Mouse (Mus musculus) mouse embryonic stem cell (cell line): ENCODE results near the gene Rapgef1.

Source experiments
- in situ Hi-C, 2 experiments: fragments of 300-500 bp; cut with MboI; formaldehyde crosslinking; loops; 1 replicate in 1 of 2; 3 replicates in 1 of 2; pipeline ENCODE4 v1.14.3; 2019 to 2020; ENCODE audit warnings: low sequenced_read_pairs in 2 of 2, low pct_unique_long_range_greater_than_20kb in 1 of 2, mixed read lengths in 1 of 2; ENCODE audit not compliant: unreplicated experiment in 1 of 2

Rapgef1 gene

DNA sequence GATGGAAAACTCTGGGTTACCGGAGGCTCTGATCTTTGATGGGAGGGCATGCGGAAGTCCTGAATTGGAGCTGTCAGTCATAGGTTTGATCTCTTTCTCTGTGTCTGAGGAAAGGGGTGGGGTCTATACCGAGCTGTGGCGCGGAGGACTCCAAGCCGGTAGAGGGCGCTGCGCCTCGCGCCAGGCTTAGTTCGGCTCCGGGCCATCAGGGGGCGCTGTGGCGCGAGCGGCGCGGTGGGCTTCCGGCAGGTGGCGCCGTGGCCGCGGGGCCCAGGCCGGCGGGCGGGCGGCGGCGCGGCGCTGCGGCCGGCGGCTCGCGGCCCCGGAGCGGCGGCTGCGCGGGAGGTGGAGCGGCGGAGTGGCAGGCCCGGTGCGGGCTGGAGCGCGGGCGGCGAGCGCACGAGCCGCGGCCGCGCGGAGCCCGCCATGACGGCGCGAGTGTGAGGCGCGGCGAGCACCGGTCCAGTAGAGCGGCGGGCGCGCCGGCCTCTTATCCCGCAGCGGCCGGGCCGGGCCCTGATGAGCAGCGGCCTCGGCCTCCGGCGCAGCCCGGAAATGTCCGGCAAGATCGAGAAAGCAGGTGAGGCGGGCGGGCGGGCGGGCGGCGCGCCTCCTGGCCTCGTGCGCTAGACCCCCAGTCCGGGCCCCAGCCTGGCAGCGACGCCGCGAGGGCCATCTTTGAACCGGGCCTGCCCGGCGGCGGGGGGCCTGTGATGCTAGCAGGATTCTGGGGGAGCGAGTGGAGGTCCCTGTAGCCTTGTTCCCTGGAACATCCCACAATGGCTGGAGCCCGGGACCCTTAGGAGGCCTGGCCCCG lies at the start of gene Rapgef1:
TSS of gene Rapgef1 (plus strand) at position 237 of the 817 bp plus-strand sequence.
- in situ Hi-C loops, result no loop called here

DNA sequence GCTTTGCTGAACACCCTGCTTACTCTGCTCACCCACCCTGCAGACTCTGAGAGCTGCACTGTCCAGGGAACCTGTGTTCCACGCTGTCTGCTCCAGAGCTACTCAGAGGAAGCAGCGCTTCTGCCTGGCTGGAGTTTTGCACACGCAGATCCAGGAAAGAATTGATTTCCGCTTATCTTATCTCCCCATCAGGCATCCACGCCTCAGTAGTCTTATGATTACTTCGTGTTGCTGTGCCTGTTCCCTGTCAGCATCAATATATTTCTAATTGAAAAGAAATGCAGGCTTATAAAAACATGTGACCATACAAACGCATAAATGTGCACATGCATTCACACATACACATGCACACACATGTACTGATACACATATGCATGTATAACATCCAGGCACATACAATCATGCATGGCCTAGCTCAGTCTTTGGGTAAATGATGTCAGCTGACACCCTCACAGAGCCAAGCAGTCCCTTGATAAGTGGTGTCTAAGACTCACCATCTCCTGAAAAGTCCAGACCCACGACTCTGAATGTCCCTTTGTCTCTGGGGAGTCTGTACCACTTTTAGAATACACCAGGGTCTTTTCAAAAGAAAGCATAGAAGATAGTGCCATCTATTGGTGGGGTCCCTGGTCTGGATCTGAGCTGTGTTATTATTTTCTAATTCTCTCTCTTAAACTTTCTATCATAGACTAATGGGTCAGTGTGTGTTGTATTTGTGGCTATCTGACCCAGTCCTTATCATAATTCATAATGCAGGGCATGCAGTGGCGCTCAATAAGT lies 47.4 kb upstream of the Rapgef1 start:
- in situ Hi-C loops, result no loop called here

DNA sequence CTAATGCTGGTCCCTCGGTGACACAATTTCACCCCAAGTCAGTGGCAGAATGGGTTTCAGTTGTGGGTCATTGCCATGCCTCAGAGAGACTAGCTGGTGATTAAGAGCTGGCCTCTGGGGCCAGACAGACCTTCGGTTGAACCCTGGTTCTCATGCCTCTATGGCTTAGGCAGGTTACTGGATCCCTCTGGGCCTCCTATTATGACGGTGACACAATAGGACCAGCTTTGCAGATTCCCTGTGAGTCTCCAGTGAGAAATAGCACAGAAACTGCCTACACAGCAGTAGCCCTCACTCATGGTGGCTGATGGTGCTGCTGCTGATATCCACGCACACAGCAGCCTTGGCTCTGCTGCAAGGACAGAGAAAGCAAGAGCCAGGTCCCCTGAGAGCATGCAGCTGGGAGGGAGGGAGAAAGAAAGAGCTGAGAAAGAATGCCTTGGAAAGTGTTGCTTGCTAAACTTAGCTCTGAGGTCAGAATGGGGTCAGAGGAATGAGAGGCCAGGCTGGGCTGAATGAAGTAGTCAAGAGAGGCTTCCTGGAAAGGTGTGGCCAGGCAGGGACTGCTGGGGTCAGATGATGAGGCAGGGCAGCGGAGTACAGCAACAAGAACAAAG lies 46.6 kb upstream of the Rapgef1 start:
- in situ Hi-C loops, result no loop called here

DNA sequence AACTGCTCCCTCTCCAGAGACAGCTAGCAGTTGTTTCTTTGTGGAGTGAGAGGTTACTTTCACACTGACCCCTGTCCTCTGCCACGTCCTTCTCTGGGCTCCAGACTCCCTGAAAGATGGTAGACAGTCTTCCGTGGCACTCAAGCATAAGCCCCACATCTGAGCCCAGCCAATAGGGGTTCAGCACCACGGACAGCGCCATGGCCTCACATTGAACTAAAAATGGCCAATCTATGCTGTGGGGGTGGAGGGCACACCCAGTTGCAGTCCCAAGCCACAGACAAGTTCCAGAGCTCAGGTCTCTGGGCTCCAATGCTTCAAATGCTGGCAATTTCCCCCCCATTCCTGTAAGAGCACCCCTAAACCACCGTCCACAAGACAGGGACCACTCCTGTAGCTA lies 45.9 kb upstream of the Rapgef1 start:
- in situ Hi-C loops, result no loop called here

DNA sequence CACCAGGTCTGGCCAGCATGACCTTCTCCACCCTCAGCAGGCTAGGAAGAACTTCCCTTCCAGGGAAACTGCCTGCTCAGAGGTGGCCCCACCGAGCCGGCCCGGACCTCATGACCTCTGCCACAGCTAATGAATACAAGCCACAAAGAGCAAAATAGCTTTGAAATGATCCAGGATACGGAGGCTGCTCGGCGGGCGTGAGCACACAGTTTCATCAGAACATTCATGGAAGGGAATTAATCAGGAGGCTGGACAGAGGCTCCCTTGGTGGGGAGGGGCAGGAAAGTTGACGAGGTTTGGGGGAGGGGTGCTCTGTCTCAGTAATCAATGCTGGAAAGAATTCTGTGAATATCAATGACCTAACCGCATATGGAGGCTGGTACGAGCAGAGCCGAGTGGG lies 45.3 kb upstream of the Rapgef1 start:
- in situ Hi-C loops, result no loop called here

GRCm38 (mm10) chr2:29582415-29582814 lies 37.1 kb upstream of the Rapgef1 start:
- in situ Hi-C loops, result loop anchor here (25.0 kb wide), 1 partner anchor 370 kb away; no protein-coding TSS in a partner anchor

- in situ Hi-C loops, result loop anchor here (25.0 kb wide), 1 partner anchor 374 kb away; no protein-coding TSS in a partner anchor
Observed at GRCm38 (mm10) chr2:29586017-29586702, 33.4 kb upstream of the Rapgef1 start.

DNA sequence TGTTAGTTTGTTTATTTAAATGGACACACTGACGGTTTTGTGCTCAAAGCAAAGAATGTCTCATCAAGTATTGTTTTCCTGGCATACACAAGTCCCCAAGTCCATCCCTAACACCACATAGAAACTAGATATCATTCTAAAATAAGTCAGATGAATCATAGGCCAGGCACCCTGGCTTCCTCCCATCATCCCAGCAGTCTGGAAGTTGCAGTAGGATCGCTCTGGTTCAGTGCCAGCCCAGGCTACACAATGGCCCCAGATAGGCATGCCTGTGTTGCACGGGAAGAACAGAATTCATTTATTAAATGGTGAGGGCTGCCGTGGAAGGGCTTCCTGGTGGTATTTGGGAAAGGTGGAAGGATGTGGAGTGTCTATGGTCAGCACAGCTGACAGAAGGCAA lies 31.5 kb upstream of the Rapgef1 start:
- in situ Hi-C loops, result loop anchor here (25.0 kb wide), 1 partner anchor 376 kb away; no protein-coding TSS in a partner anchor

DNA sequence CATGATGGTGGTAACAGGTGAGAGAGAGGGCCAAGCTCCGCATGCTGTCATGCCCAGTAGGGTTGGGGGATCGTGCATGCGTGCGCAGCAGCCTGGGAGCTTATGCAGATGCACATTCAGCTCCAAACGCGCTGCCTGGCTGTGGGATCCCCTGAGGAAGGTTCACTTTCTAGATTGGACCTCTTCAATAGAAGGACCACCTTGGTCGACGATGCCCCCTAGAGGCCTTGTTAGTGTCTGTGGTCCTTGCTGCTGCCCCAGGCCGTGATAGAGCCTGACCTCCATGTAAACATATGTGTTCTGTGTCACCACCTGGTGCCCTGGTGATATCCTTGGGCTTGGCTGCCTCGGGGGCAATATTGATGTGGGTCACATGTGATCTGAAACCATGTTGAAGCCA lies 30.3 kb upstream of the Rapgef1 start:
- in situ Hi-C loops, result loop anchor here (25.0 kb wide), 1 partner anchor 377 kb away; no protein-coding TSS in a partner anchor

DNA sequence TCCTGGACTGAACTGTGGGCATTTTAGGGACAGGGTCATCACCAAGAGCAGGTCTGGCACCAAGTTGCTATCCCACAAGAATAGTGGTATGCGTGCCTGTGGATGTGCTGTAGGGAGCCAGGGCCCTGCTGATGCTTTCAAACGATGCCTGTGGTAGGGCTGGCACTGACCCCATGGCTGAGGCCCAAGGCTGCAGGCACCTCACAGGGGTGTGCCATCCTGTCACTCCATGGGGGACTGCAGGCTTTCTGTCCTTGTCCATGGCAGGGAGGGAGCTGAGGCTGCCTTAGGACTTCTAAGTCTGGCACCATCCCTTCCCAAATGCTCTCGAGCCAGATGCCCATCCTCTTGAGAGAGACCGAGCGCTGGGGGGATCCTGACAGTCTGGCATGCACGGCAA lies 27.9 kb upstream of the Rapgef1 start:
- in situ Hi-C loops, result loop anchor here (25.0 kb wide), 1 partner anchor 379 kb away; no protein-coding TSS in a partner anchor

DNA sequence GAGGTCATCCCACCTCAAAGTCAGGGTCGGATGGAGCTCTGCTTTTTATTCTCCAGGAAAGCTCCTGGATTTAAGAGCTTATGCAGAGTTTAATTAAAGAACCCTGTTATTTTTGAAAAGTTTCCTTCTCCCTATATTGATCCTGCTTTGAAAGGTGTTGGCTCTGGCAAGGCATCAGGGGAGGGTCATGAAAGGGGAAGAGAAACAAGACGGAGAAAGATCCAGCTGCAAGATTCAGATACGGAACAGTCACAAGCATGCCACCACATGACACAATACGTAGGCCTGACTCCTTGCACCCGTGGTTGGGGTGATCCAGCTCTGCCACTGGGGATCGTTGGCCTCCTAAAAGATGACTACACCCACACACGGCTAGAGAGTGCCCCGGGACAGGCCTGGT lies 27.0 kb upstream of the Rapgef1 start:
- in situ Hi-C loops, result loop anchor here (25.0 kb wide), 1 partner anchor 380 kb away; no protein-coding TSS in a partner anchor

GRCm38 (mm10) chr2:29603930-29604329 lies 15.6 kb upstream of the Rapgef1 start:
- in situ Hi-C loops, result no loop called here

DNA sequence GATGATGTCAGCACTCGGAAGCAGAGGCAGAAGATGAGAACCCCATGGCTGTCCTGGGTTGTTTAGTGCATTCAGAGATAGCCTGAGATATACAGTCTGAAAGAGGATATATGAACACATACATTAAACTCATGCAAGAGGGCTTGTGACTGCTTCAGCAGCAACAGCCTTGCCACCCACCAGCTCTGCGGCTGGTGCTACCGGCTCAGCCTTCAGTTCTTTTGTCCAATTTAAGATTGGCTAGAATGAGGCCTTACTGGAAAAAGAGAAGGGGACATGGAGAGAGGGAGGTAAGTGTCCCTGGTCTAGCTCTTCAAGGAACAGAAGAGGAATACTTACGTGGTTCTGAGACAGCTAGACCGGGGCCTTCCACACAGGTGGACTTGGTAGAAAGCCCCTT lies 13.9 kb upstream of the Rapgef1 start:
- in situ Hi-C loops, result no loop called here

DNA sequence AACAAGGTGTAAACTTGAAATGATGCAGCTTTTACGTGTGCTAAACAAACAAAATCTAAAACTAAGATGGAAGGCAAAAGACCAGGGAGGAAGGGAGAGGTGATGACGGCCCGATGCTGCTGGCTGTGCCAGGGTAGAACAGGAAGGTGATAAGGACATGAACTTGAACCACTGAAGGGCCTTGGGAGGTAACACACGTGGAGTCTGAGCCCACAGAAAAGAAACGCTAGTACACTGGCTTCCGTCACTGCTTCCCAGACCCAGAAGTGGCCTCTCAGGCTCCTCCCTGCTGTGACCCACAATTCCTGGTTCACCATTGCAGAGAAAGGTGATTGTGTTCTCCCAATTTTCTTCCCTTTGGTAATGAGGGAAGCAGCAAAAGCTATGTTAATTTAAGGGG lies 13.1 kb upstream of the Rapgef1 start:
- in situ Hi-C loops, result no loop called here

DNA sequence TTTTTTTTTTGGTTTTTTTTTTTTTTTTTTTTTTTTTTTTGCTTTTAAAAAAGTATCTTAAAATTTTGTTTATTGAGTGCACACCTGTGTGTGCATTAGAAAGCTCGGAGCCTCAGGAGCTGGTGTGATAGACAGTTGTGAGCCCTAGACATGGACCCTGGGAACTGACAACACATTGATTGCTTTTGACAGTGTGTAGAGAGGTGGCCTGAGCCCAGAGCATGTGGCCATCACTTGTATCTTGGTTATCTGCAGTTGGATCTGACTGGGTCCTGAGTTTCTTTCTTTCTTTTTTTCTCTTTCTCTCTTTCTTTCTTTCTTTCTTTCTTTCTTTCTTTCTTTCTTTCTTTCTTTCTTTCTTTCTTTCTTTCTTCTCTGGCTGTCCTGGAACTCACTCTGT lies 2.2 kb upstream of the Rapgef1 start:
- in situ Hi-C loops, result no loop called here

- in situ Hi-C loops, result no loop called here
Observed at GRCm38 (mm10) chr2:29618926-29619483, 515 bp upstream of the Rapgef1 start.

DNA sequence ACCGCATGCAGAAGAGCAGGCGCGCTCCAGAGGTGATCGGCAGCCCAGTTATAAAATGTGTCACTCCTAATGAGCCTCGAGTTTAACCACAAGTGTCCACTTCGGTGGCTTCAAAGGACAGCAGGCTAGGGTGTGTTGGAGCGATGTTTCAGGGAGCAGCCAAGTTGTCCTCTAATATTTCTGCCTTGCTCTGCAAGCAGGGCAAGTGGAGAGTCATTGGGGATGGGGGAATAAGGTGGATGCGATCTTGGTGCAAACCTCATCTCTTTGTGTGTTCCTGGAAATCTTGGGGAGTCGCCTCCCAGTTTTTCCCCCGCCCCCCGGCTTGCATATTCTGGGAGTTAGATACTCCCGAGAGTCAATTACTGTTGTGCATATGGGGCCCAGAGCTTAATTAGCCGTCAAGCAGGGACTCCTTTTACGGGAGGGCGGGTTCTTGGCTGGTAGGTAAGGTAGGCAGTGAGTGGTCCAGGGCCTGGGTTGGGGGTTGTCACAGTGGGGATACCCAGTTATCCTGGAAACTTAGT lies 844 bp downstream of the Rapgef1 start:
- in situ Hi-C loops, result no loop called here

- in situ Hi-C loops, result no loop called here
Observed at GRCm38 (mm10) chr2:29621163-29621562, 1.6 kb downstream of the Rapgef1 start.
